Mouse (Mus musculus): Measurements from ENCODE around the gene Sdsl. TPM values are rescaled to one million over a fixed set of nuclear protein-coding genes. Genes with fewer than 3 reads are reported as not detected.

Gene Sdsl
- polyA plus RNA-seq (2015; fragmentation: Nextera tagmentation; extraction: Ambion mirVana) = 6.4 and 6.7 TPM in 2 replicates

DNA sequence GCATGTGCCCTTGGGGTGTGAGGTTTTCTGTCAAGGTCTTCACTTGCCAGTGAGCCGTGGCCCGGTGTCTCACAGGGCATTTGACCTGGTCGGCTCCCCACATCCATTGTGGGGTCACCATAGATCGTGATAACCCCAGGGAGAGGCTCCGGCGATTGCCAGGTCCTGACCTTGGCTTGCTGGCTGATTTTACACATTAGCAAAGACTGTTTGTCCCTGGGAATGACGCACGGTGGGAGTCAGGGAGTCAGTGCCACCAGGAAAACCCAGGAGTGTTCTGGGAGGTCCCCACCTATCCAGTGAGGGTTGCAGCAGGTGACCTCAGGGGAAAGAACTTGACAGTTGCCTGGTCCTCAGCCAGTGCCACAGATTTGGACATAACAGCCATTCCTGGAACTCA is at the start of gene Sdsl:
Gene Sdsl (minus strand): TSS at position 41 of the 400 bp plus-strand sequence.
- H3K9ac ChIP-seq = no peak within 1 kb of the TSS
- H3K27ac ChIP-seq = no peak within 1 kb of the TSS
- no peak within 1 kb of the TSS for H3K4me3 ChIP-seq
- no peaks in the 10 kb centered on the region for H3K36me3 ChIP-seq
- no peak for ATAC-seq (ENCODE audit: low FRiP score)
- no peak within 1 kb of the TSS for H3K4me2 ChIP-seq
- H3K4me1 ChIP-seq (replicated peaks) = 0 out of 2 replicates have a peak, but pooled peaks cover 5% of the 10 kb centered on the region
- peaks cover 15% of the 10 kb centered on the region; the same call in 1 of the 2 replicates for H3K27me3 ChIP-seq
- no peaks in the 10 kb centered on the region for H3K9me3 ChIP-seq
- WGBS = 84% methylated on average over 8 of the region's 8 CpGs

DNA sequence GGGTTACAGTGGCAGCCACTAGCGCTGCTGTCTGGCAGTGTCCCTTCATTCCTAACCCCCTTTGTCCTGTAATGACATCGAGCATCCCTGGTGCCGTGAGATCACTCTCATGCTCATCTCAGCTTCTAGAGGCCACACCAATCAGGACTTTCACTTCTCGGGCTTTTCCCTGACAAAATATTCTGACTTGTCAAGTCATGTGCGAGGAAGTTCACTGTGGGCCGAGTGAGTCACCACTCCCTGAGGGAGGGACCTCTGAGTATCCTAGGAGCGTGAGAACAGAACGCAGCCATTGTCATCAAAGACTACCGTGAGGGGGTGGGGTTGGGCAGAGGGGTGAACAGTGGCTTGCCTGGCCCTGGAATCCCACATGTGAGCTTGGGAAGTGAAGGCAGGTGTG is 44.9 kb upstream of the Sdsl start:
- WGBS = 43% methylated on average over 9 of the region's 9 CpGs
- no peak for ATAC-seq (ENCODE audit: low FRiP score)

DNA sequence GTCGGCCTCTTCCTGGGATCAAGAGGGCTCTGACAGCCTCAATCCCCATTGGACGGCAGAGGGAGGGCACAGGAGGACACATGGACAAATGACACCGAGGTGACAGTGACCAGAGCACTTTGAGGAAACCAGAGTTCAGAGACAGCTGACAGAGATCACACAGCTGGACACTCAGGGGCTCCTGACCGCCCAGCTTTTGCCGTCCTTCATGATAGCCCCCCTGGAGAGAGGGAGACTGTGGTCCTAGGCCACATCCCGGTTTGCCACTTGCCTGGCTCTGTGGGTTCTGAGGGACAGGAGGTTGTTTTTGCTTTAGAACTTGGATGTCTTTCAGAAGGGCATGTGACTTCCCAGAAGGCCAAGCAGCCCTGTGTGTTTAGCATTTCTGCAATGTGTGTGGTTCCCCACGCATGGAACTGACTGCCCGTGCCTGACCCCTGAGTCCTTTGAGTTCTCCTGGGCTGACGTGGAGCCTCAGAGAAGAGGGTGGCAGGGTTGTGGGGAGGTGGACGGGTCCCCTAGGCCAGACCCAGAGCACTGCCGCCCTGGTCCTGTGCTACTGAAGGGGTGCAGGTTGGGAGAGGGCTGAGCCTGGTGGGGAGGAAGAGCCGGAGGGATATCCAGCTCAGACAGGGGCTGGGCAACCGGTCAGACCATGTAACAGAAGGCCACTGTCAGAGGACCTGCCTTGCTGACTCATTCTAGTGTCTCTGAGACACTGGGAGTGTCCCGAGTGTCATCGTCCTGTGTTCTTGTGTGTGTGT is 43.8 kb upstream of the Sdsl start:
- Histone ChIP-seq H3K9me3 (no peaks in the 10 kb centered on the region), H3K4me3 (no peak overlapping the region), H3K27ac (no peak overlapping the region), H3K4me2 (no peak overlapping the region), H3K9ac (no peak overlapping the region), H3K4me1 (replicated peaks) (peaks cover 35% of the 10 kb centered on the region), H3K36me3 (no peaks in the 10 kb centered on the region), H3K27me3 (peaks cover 9% of the 10 kb centered on the region; the same call in 1 of the 2 replicates)
- ATAC-seq (ENCODE audit: low FRiP score) = no peak
- 69% methylated on average over 15 of the region's 15 CpGs for WGBS

More for the DNA sequence above, 44.9 kb upstream of the Sdsl start:
- Histone ChIP-seq H3K4me2 (no peak overlapping the region), H3K36me3 (no peaks in the 10 kb centered on the region), H3K4me3 (no peak overlapping the region), H3K27me3 (no peaks in the 10 kb centered on the region), H3K9me3 (no peaks in the 10 kb centered on the region), H3K9ac (no peak overlapping the region), H3K27ac (no peak overlapping the region), H3K4me1 (replicated peaks) (peaks cover 28% of the 10 kb centered on the region)

DNA sequence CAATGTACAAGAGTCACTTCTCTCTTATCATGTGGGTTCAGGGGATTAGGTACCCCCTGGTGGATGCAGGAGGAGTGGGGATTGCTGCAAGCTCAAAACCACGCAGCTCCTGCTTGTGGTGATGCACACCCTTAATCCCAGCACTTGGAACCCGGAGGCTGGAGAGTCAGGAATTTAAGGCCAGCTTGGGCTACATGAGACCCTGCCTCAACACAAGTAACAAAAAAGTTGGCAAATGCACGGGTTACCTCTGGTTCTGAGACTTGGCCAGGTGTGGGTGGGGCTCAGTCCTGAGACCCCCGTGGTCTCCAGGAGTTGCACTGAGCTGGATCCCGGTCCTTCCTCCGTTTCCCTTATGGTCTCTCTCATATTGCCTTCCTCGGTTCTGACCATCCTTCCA is 42.8 kb upstream of the Sdsl start:
- H3K4me3 ChIP-seq = no peak overlapping the region
- H3K27ac ChIP-seq = no peak overlapping the region
- 74% methylated on average over 7 of the region's 7 CpGs for WGBS
- no peak overlapping the region for H3K9ac ChIP-seq
- H3K4me2 ChIP-seq = no peak overlapping the region
- no peak for ATAC-seq (ENCODE audit: low FRiP score)
- H3K9me3 ChIP-seq = no peaks in the 10 kb centered on the region
- peaks cover 13% of the 10 kb centered on the region; the same call in 1 of the 2 replicates for H3K27me3 ChIP-seq
- H3K4me1 ChIP-seq (replicated peaks) = peaks cover 44% of the 10 kb centered on the region
- H3K36me3 ChIP-seq = no peaks in the 10 kb centered on the region

DNA sequence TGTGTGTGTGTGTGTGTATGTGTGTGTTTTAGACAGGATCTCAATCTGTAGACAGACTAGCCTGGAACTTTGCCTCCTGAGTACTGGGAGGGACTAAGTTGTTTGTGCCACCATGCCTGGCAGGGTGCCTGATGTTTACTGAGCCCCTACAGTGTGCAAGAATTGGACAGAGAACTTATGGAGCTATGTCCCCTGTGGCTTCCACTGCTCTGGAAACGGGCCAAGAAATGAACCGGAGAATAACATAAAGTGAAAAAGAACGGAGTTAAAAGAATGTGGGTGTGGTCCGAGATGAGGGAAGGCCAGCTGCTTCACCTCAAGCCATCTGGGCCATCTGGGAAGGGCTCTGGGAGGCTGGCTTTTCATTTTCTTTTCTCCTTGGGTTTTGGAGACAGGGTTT is 42.1 kb upstream of the Sdsl start:
- no peaks in the 10 kb centered on the region for H3K36me3 ChIP-seq
- peaks cover 13% of the 10 kb centered on the region; the same call in 1 of the 2 replicates for H3K27me3 ChIP-seq
- H3K9me3 ChIP-seq = no peaks in the 10 kb centered on the region
- H3K4me3 ChIP-seq = no peak overlapping the region
- no peak overlapping the region for H3K9ac ChIP-seq
- ATAC-seq (ENCODE audit: low FRiP score) = no peak
- H3K4me2 ChIP-seq = no peak overlapping the region
- peaks cover 49% of the 10 kb centered on the region for H3K4me1 ChIP-seq (replicated peaks)
- WGBS = 17% methylated on average over 4 of the region's 4 CpGs
- H3K27ac ChIP-seq = peak overlapping the region; percentile 55; the same call in 1 of the 2 replicates

DNA sequence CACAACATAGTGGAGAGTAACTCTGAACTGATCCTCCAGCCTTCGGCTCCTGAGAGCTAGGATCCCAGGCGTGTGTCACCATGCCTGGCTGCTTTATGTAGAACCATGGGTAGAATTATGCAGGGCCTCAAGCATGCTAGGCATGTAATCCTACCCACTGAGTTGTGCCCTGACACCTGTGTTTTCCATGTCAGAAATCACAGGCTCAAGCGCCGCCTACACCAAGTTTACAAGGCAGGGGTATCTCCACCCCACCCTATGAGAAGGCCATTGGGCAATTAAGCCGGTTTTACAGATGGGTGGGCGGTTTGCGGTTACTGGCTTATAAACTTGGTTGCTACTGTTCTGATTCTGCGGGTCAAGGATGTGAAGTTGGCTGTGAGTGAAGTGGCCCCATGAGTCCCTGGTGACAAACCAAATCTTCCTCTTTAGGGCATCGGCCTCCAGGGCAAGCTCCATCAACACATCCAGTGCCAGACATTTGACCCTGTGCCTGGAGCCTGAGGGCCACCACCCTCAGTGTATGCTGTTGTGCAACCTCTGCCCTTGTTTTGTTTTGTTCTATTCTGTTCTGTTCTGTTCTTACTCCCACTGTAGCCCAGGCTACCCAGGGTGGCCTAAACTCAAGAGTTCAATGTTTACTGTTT is 41.5 kb upstream of the Sdsl start:
- 90% methylated on average over 9 of the region's 9 CpGs for WGBS
- Histone ChIP-seq H3K9me3 (no peaks in the 10 kb centered on the region), H3K36me3 (no peaks in the 10 kb centered on the region), H3K4me2 (no peak overlapping the region), H3K4me3 (no peak overlapping the region), H3K9ac (no peak overlapping the region), H3K27me3 (peaks cover 13% of the 10 kb centered on the region; the same call in 1 of the 2 replicates), H3K4me1 (replicated peaks) (peaks cover 49% of the 10 kb centered on the region), H3K27ac (no peak overlapping the region)
- ATAC-seq (ENCODE audit: low FRiP score) = no peak

DNA sequence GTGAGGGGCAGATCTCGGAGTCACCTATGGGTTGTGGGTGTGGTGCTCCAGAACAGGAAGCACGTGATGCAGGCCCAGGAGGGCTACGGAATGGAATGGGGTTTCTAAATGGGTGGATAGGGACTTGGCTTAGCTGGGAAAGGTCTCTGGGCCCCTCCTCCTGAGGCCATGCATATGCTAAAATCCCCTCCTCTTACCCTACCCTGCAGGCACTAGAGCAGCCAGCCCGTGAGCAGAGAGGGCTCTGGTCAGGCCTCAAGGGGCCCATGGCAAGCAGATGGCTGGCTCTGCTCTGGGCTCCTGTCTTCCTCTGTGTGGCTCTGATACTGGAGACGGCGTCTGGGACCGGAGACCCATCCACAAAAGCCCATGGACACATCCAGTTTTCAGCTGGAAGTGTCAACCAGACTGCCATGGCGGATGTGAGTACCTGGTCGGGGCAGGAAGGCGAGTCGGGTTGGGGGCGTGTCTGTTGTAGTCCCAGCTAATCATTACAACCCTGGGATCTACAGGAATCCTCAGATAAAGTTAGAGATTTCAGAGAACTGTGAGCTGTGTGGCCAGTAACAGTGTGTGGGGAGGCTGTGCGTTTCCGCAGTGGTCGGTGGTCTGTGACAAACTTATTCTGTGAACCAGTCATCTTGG is 40.4 kb upstream of the Sdsl start:
- Histone ChIP-seq H3K4me1 (replicated peaks) (peaks cover 49% of the 10 kb centered on the region), H3K4me2 (no peak overlapping the region), H3K36me3 (no peaks in the 10 kb centered on the region), H3K4me3 (no peak overlapping the region), H3K27me3 (peaks cover 13% of the 10 kb centered on the region; the same call in 1 of the 2 replicates), H3K27ac (0 out of 2 replicates have a peak overlapping the region, but pooled peaks have one; percentile 20), H3K9me3 (no peaks in the 10 kb centered on the region), H3K9ac (no peak overlapping the region)
- ATAC-seq (ENCODE audit: low FRiP score) = no peak
- WGBS = 30% methylated on average over 15 of the region's 15 CpGs

DNA sequence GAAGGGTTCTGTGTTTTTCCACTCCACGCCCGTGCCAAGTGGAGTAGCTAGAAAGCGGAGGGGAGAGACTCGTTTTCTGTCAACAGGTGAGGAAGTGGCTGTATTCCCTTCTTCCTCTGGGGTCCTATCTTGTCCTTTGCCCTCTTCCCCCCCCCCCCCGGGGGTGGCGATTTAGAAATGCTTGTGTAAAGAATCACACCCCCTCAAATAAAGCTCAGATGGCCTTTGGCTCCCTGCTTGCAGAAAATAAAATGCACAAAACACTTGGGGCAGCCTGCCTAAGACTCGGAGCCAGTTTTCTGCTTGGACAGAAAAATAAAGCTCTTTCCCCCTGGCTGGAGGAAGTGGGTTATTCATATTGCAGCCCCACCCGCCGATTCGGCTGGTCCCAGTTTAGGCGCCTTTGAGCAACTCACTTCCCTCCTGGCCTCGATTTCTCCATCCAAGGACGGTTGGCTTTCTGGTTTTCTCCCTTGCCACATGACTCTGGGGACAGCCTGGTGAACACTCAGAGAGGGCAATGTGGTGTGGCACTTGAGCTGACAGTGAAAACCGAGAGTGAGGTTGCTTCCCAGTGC is 39.1 kb upstream of the Sdsl start:
- Histone ChIP-seq H3K4me1 (replicated peaks) (peaks cover 55% of the 10 kb centered on the region), H3K9me3 (no peaks in the 10 kb centered on the region), H3K4me3 (peak overlapping the region; percentile 41), H3K36me3 (no peaks in the 10 kb centered on the region), H3K27ac (no peak overlapping the region), H3K27me3 (peaks cover 13% of the 10 kb centered on the region; the same call in 1 of the 2 replicates), H3K4me2 (peak overlapping the region; percentile 63), H3K9ac (no peak overlapping the region)
- 39% methylated on average over 14 of the region's 14 CpGs for WGBS
- ATAC-seq (ENCODE audit: low FRiP score) = no peak

DNA sequence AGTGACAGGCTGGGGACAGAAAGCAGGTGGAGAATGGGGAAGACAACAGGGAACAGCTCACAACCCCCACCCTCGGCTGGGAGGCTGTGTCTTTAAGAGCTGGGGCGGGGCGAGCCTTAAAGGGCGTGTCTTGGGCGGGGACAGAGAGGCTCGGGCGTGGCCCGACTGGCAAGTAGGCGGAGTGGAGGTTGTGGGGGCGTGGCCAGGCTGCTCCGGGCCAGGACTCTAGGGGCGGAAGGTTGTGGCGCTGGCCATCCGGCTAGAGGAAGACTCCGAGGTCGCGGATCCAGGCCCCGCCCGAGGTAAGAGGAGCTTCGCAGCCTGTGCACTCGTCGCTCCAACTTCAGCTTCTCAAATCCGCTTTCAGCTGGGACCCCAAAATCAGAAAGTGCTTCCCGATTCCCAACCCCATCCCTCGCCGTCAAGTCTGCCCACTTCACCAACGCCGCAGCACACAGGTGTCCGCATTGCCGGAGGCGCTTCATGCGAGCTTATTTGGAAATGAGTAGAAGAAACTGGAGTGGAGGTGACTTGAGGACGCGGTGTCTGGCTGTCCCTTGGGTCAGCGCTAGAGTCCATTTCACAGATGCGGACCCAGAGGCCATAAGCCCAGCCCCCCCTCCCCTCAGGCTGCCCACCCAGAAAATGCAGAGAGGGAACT is 38.5 kb upstream of the Sdsl start, which contains the start of gene Slc8b1:
Gene Slc8b1 (plus strand): TSS at position 187 of the 661 bp plus-strand sequence.
- H3K4me1 ChIP-seq (replicated peaks) = peaks cover 53% of the 10 kb centered on the region
- ATAC-seq (ENCODE audit: low FRiP score) = peak; percentile 70
- WGBS = under 1% methylated on average over 36 of the region's 36 CpGs
- no peaks in the 10 kb centered on the region for H3K36me3 ChIP-seq
- no peak within 1 kb of the TSS for H3K9ac ChIP-seq
- peak within 1 kb of the TSS; percentile 63 for H3K4me2 ChIP-seq
- no peak within 1 kb of the TSS for H3K27ac ChIP-seq
- H3K9me3 ChIP-seq = no peaks in the 10 kb centered on the region
- H3K27me3 ChIP-seq = peaks cover 13% of the 10 kb centered on the region; the same call in 1 of the 2 replicates
- peak within 1 kb of the TSS; percentile 41 for H3K4me3 ChIP-seq

DNA sequence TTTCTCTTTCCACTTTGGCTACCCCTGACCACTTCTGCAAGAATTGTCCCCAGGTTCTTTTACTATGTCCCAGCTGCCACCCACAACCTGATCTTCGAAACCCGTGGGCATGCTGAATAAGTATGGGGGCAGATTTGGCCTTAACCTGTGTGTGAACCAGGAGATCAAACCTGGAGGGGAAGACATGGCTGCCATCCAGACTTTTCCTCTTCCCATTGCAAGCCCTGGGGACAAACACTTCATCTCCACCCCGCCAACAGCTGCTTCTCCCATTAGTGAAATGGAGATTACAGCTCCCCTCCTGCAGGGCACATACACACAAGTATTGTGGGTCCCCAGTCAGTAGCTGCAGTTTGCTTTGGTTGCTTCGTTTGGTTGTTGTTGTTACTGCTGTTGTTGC is 34.7 kb upstream of the Sdsl start:
- WGBS = 44% methylated on average over 4 of the region's 4 CpGs
- no peak overlapping the region for H3K4me3 ChIP-seq

DNA sequence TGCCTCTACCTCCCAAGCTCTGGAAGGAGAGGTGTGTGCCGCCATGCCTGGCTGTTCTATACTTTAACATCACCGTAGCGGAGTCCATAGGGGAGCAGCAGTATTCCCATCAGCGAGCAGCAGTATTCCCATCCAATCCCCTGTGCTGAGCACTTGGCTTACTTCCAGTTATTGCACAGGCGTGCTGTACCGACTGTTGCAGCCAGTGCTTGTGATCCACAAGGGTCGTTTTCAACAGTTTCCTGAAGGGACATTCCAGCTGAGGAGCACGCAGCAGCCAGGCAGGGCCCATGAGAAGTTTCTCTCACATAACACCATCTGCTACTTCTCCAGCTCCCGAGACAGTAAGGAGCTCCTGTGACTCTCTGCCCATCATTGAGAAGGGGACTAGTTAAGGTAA is 33.9 kb upstream of the Sdsl start:
- Histone ChIP-seq H3K27me3 (0 out of 2 replicates have a peak, but pooled peaks cover 5% of the 10 kb centered on the region), H3K27ac (no peak overlapping the region), H3K4me2 (no peak overlapping the region), H3K9me3 (no peaks in the 10 kb centered on the region), H3K4me3 (no peak overlapping the region), H3K9ac (no peak overlapping the region), H3K36me3 (no peaks in the 10 kb centered on the region), H3K4me1 (replicated peaks) (peaks cover 47% of the 10 kb centered on the region)
- 57% methylated on average over 9 of the region's 9 CpGs for WGBS
- no peak for ATAC-seq (ENCODE audit: low FRiP score)

More for the DNA sequence above, 34.7 kb upstream of the Sdsl start:
- Histone ChIP-seq H3K4me2 (no peak overlapping the region), H3K27me3 (peaks cover 13% of the 10 kb centered on the region; the same call in 1 of the 2 replicates), H3K4me1 (replicated peaks) (peaks cover 45% of the 10 kb centered on the region), H3K27ac (no peak overlapping the region), H3K9ac (no peak overlapping the region), H3K9me3 (no peaks in the 10 kb centered on the region), H3K36me3 (no peaks in the 10 kb centered on the region)
- no peak for ATAC-seq (ENCODE audit: low FRiP score)

Measured in hindbrain, embryonic 13.5 days (tissue).